Mouse (Mus musculus) skeletal muscle tissue, postnatal 0 days (tissue): ENCODE data around the gene Armh2. TPM values are rescaled to one million over a fixed set of nuclear protein-coding genes. Genes with fewer than 3 reads are reported as not detected.

Experiments
- polyA plus RNA-seq: library from polyadenylated mRNA; unstranded; fragments of >200 nt; fragmentation: Nextera tagmentation; extraction: Ambion mirVana; gene quantifications from 2 replicates; pipeline ENCODE4 v1.2.1, GENCODE M21; 2015

The Armh2 gene
- polyA plus RNA-seq = not detected in 2 replicates

DNA sequence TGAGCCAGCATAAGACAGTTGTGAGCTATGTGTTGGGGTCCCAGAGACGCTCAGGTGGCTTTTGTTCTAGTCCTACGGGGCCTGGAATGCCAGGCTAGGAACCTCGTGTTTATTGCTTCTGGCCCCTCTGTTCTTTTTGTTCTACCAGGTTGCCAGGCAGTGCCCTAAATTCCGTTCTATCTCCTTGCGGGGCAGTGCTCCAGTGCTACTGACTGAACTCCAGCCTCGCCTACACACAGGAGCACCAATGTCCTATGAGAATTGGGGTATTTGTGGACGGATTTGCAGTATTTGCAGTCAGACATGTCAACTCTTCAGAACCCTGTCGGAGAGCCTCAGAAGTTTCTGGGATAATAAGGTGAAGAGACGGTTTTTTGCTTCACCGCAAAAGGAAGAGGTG, at the start of gene Armh2:
TSS of gene Armh2 (plus strand) at position 205 of the 400 bp plus-strand sequence.

GRCm38 (mm10) chr13:24761403-24762227, 20.6 kb downstream of the Armh2 start, which contains the start of gene Gmnn:
Gene Gmnn, minus strand, starts transcription at chr13:24761923.

Other genes starting within 250 kb of the Armh2 start
- gene Ripor2, start 159.0 kb upstream of the Armh2 start, polyA plus RNA-seq = 6.5 and 7.1 TPM in 2 replicates
- gene Gmnn, start 20.7 kb downstream of the Armh2 start, polyA plus RNA-seq = 14.3 and 17.9 TPM in 2 replicates
- gene BC005537, start 60.4 kb downstream of the Armh2 start, polyA plus RNA-seq = 9.7 and 10.4 TPM in 2 replicates
- gene Acot13, start 90.3 kb downstream of the Armh2 start, polyA plus RNA-seq = 161 and 181 TPM in 2 replicates
- gene Tdp2, start 90.4 kb downstream of the Armh2 start, polyA plus RNA-seq = 15.2 and 17.2 TPM in 2 replicates
- gene D130043K22Rik, start 103.9 kb downstream of the Armh2 start, polyA plus RNA-seq = not detected in 2 replicates
- gene Aldh5a1, start 196.4 kb downstream of the Armh2 start, polyA plus RNA-seq = 1.9 and 2.1 TPM in 2 replicates
- gene Gpld1, start 201.9 kb downstream of the Armh2 start, polyA plus RNA-seq = 0.13 and 0.82 TPM in 2 replicates